Mouse (Mus musculus) CH12.LX (cell line): ENCODE results near the gene Il5ra. TPM values are rescaled to one million over a fixed set of nuclear protein-coding genes. Genes with fewer than 3 reads are reported as not detected.

Experiments
- DNase-seq: peaks from one replicate; pipeline ENCODE4 v3.0.0-alpha.2; 2013; ENCODE audit errors: extremely low read depth
- H3K27ac ChIP-seq: 2 replicates; pipeline ENCODE4 v1.5.1; 2012; ENCODE audit warnings: low read depth, mild to moderate bottlenecking, control low read depth, moderate library complexity; ENCODE audit not compliant: insufficient read depth
- H3K27me3 ChIP-seq: replicated peaks from 2 replicates; pipeline ENCODE3; 2012; ENCODE audit warnings: inconsistent platforms
- H3K36me3 ChIP-seq, 2 experiments: replicated peaks in 1 of 2; 2 replicates each; pipeline versions ENCODE3 to v1.6.1; 2012; ENCODE audit warnings: inconsistent platforms in 1 of 2, low read length in 1 of 2, mild to moderate bottlenecking in 1 of 2, mixed read lengths in 1 of 2, moderate library complexity in 1 of 2; ENCODE audit not compliant: control insufficient read depth in 1 of 2, insufficient read depth in 1 of 2
- H3K4me1 ChIP-seq, 2 experiments: 2 replicates each; pipeline ENCODE4 v1.6.1; 2012; ENCODE audit warnings: inconsistent platforms in 1 of 2, moderate library complexity in 1 of 2; ENCODE audit not compliant: insufficient read depth in 2 of 2, control insufficient read depth in 1 of 2
- H3K4me2 ChIP-seq: 2 replicates; pipeline ENCODE4 v1.6.1; 2012; ENCODE audit warnings: low read depth, mild to moderate bottlenecking, control low read depth; ENCODE audit not compliant: poor library complexity, insufficient read depth, severe bottlenecking
- H3K4me3 ChIP-seq, 3 experiments: fragments of 150-350 bp in 1 of 3; sonication (generic) in 1 of 3; replicated peaks in 1 of 3; 2 replicates each; pipeline versions ENCODE3 to v1.5.1; 2011 to 2012; ENCODE audit warnings: low read depth in 2 of 3, low read length in 2 of 3, mild to moderate bottlenecking in 2 of 3, moderate library complexity in 2 of 3, control low read depth in 1 of 3, improper control_type of control experiment in 1 of 3, inconsistent platforms in 1 of 3, mixed read lengths in 1 of 3; ENCODE audit not compliant: poor library complexity in 1 of 3
- H3K79me2 ChIP-seq: replicated peaks from 2 replicates; pipeline ENCODE4 v1.6.1; 2012; ENCODE audit warnings: mild to moderate bottlenecking, moderate library complexity; ENCODE audit not compliant: control insufficient read depth, poor library complexity, insufficient read depth, severe bottlenecking; ENCODE audit errors: extremely low read depth
- H3K9ac ChIP-seq: 2 replicates; pipeline ENCODE4 v1.6.1; 2012; ENCODE audit warnings: low read depth, mild to moderate bottlenecking, control low read depth, moderate library complexity; ENCODE audit not compliant: insufficient read depth
- H3K9me3 ChIP-seq: replicated peaks from 2 replicates; pipeline ENCODE3; 2012; ENCODE audit warnings: low read length, inconsistent platforms, mixed read lengths
- BHLHE40 ChIP-seq: IDR thresholded peaks from 2 replicates; pipeline ENCODE4 v1.6.1; 2011; ENCODE audit warnings: mild to moderate bottlenecking, low read depth, low read length, improper control_type of control experiment
- CHD1 ChIP-seq: IDR thresholded peaks from 2 replicates; pipeline ENCODE4 v1.6.1; 2012; ENCODE audit warnings: low read depth, low read length, improper control_type of control experiment, inconsistent platforms
- CHD2 ChIP-seq: IDR thresholded peaks from 2 replicates; pipeline ENCODE4 v1.6.1; 2011; ENCODE audit warnings: low read length, improper control_type of control experiment
- CTCF ChIP-seq, 2 experiments: IDR thresholded peaks in 1 of 2; conservative IDR thresholded peaks in 1 of 2; 2 replicates each; pipeline ENCODE4 v1.5.1; 2011 to 2012; ENCODE audit warnings: low read depth in 2 of 2, low read length in 2 of 2, improper control_type of control experiment in 1 of 2, inconsistent platforms in 1 of 2, mild to moderate bottlenecking in 1 of 2, moderate library complexity in 1 of 2
- E2F4 ChIP-seq: IDR thresholded peaks from 2 replicates; pipeline ENCODE4 v1.6.1; 2011; ENCODE audit warnings: low read depth, low read length, improper control_type of control experiment; ENCODE audit not compliant: insufficient replicate concordance
- ELF1 ChIP-seq: IDR thresholded peaks from 2 replicates; pipeline ENCODE4 v1.6.1; 2014; ENCODE audit warnings: low read depth, mild to moderate bottlenecking, inconsistent platforms, low read length, improper control_type of control experiment
- EP300 ChIP-seq: IDR thresholded peaks from 2 replicates; pipeline ENCODE4 v1.6.1; 2011; ENCODE audit warnings: low read length, improper control_type of control experiment
- ETS1 ChIP-seq: conservative IDR thresholded peaks from 2 replicates; pipeline ENCODE4 v1.6.1; 2012; ENCODE audit warnings: low read depth, mild to moderate bottlenecking, inconsistent platforms, low read length, improper control_type of control experiment, moderate library complexity
- GABPA ChIP-seq: IDR thresholded peaks from 2 replicates; pipeline ENCODE4 v1.6.1; 2012; ENCODE audit warnings: low read depth, low read length, improper control_type of control experiment, inconsistent platforms; ENCODE audit not compliant: insufficient replicate concordance
- IRF4 ChIP-seq: IDR thresholded peaks from 2 replicates; pipeline ENCODE4 v1.6.1; 2014; ENCODE audit warnings: low read depth, mild to moderate bottlenecking, inconsistent platforms, low read length, improper control_type of control experiment
- JUN ChIP-seq: IDR thresholded peaks from 2 replicates; pipeline ENCODE4 v1.6.1; 2011; ENCODE audit warnings: low read depth, mild to moderate bottlenecking, low read length, improper control_type of control experiment, moderate library complexity; ENCODE audit not compliant: insufficient read depth
- JUND ChIP-seq: conservative IDR thresholded peaks from 2 replicates; pipeline ENCODE4 v1.6.1; 2011; ENCODE audit warnings: low read depth, low read length, improper control_type of control experiment
- MAFK ChIP-seq: IDR thresholded peaks from 2 replicates; pipeline ENCODE4 v1.6.1; 2011; ENCODE audit warnings: low read length, improper control_type of control experiment; ENCODE audit not compliant: insufficient replicate concordance
- MAZ ChIP-seq: IDR thresholded peaks from 2 replicates; pipeline ENCODE4 v1.6.1; 2012; ENCODE audit warnings: low read depth, mild to moderate bottlenecking, inconsistent platforms, low read length, improper control_type of control experiment, moderate library complexity
- MEF2A ChIP-seq: IDR thresholded peaks from 2 replicates; pipeline ENCODE4 v1.6.1; 2014; ENCODE audit warnings: low read depth, mild to moderate bottlenecking, inconsistent platforms, low read length, improper control_type of control experiment, borderline replicate concordance
- MXI1 ChIP-seq: IDR thresholded peaks from 2 replicates; pipeline ENCODE4 v1.6.1; 2011; ENCODE audit warnings: mild to moderate bottlenecking, low read depth, low read length, improper control_type of control experiment
- MYC ChIP-seq: IDR thresholded peaks from 2 replicates; pipeline ENCODE4 v1.6.1; 2011; ENCODE audit warnings: low read depth, mild to moderate bottlenecking, improper control_type of control experiment, low read length
- NELFE ChIP-seq: IDR thresholded peaks from 2 replicates; pipeline ENCODE4 v1.6.1; 2011; ENCODE audit warnings: low read depth, low read length, improper control_type of control experiment
- POLR2AphosphoS2 ChIP-seq: IDR thresholded peaks from 2 replicates; pipeline ENCODE4 v1.6.1; 2011; ENCODE audit warnings: low read depth, low read length, improper control_type of control experiment
- RAD21 ChIP-seq: IDR thresholded peaks from 2 replicates; pipeline ENCODE4 v1.6.1; 2011; ENCODE audit warnings: low read depth, mild to moderate bottlenecking, low read length, improper control_type of control experiment, moderate library complexity
- RCOR1 ChIP-seq: conservative IDR thresholded peaks from 2 replicates; pipeline ENCODE4 v1.6.1; 2012; ENCODE audit warnings: low read depth, mild to moderate bottlenecking, inconsistent platforms, low read length, improper control_type of control experiment
- SMC3 ChIP-seq: IDR thresholded peaks from 2 replicates; pipeline ENCODE4 v1.6.1; 2011; ENCODE audit warnings: low read depth, low read length, improper control_type of control experiment
- TBP ChIP-seq: conservative IDR thresholded peaks from 2 replicates; pipeline ENCODE4 v1.6.1; 2011; ENCODE audit warnings: low read depth, low read length, improper control_type of control experiment
- TCF12 ChIP-seq: IDR thresholded peaks from 2 replicates; pipeline ENCODE4 v1.6.1; 2014; ENCODE audit warnings: low read depth, mild to moderate bottlenecking, inconsistent platforms, low read length, improper control_type of control experiment
- UBTF ChIP-seq: IDR thresholded peaks from 2 replicates; pipeline ENCODE4 v1.6.1; 2012; ENCODE audit warnings: low read depth, mild to moderate bottlenecking, inconsistent platforms, low read length, improper control_type of control experiment, moderate library complexity
- USF2 ChIP-seq: conservative IDR thresholded peaks from 2 replicates; pipeline ENCODE4 v1.6.1; 2011; ENCODE audit warnings: low read depth, low read length, improper control_type of control experiment
- ZC3H11A ChIP-seq: IDR thresholded peaks from 2 replicates; pipeline ENCODE4 v1.6.1; 2012; ENCODE audit warnings: low read depth, mild to moderate bottlenecking, inconsistent platforms, low read length, improper control_type of control experiment
- ZMIZ1 ChIP-seq: IDR thresholded peaks from 2 replicates; pipeline ENCODE4 v1.6.1; 2012; ENCODE audit warnings: low read depth, mild to moderate bottlenecking, inconsistent platforms, low read length, improper control_type of control experiment
- dilution Hi-C: fragments of 300-500 bp; cut with MboI; formaldehyde crosslinking; loops from 2 replicates; pipeline ENCODE4 v1.14.3; 2020; ENCODE audit warnings: low sequenced_read_pairs; ENCODE audit not compliant: extremely low pct_unique_long_range_greater_than_20kb, extremely low pct_ligation_motif_present
- in situ Hi-C: fragments of 300-500 bp; cut with MboI; formaldehyde crosslinking; loops from 3 replicates; pipeline ENCODE4 v1.14.3; 2019; ENCODE audit warnings: low sequenced_read_pairs, low pct_ligation_motif_present, low pct_unique_long_range_greater_than_20kb, mixed read lengths
- polyA plus RNA-seq: library from polyadenylated mRNA; unstranded; fragments of >175 nt; gene quantifications from 2 replicates; pipeline ENCODE4 v1.2.1, GENCODE M21; 2012; ENCODE audit warnings: low read depth; ENCODE audit not compliant: insufficient read length
- total RNA-seq, 2 experiments: library from RNA; depleted of rRNA; stranded (reverse); fragments of 300-350 nt in 1 of 2; fragments of >200 nt in 1 of 2; gene quantifications; 2 replicates each; pipeline ENCODE4 v1.2.3; 2012 to 2014

Gene Il5ra
- total and polyA plus RNA-seq, 3 experiments, result 65.0 to 119 (median 70.2) TPM

DNA sequence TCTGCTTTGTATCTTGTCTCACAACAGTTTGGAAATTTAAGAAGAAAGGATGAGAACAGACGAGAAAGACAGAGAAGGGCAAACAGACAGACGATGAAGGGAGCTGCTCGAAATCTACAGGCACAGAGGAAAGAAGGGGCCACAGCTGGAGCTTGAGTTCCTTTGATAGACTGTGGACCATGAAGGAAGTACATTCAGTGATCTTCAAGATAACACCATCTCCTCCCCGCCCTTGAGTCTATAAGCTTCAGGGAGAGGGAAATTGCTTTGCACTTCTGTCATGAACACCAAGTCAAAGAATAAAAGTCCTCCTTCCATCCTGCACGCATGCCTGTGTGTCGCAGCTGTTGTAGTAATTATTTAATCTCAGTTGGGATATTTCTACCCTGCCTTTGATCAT, 22.8 kb downstream of the Il5ra start:
- peak overlapping the region in 1 of 3 experiments; percentile 5 for H3K4me3 ChIP-seq

DNA sequence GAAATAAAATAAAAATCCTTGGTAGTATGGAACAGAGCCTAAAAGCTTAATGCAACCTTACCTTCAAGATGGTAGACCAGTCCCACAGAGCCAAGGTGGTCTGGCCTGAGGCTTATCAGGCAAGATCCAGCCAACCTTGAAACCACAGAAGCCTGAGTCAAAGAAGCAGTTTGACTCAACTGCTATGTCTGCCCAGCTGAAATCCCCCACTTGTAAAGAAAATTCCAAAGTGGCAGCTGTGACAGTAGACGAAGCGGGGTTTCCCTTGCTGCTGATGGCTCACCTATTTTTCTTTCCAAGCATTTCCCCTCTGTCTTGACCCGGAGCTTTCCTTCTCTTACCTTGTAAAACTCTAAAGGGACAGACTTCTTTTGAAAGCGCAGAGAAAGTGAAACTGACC, 23.2 kb downstream of the Il5ra start:
- Histone ChIP-seq H3K36me3 (peaks cover 52 to 76% of the 10 kb centered on the region in 2 experiments), H3K27me3 (no peaks in the 10 kb centered on the region), H3K4me1 (peaks cover 13 to 82% of the 10 kb centered on the region in 2 experiments), H3K27ac (peak overlapping the region; percentile 57; the same call in 1 of the 2 replicates), H3K4me2 (peak overlapping the region; percentile 80), H3K9me3 (no peaks in the 10 kb centered on the region), H3K4me3 (peak overlapping the region in 1 of 3 experiments; percentile 5), H3K9ac (peak overlapping the region; percentile 43; the same call in 1 of the 2 replicates), H3K79me2 (peaks cover 2% of the 10 kb centered on the region)
- TF ChIP-seq ZC3H11A (no peak), TBP (0 out of 2 replicates have a peak, but pooled peaks have one; percentile 31), BHLHE40 (peak; percentile 79), EP300 (peak; percentile 97), RAD21 (no peak; the same call in 1 of the 2 replicates), E2F4 (no peak), RCOR1 (peak; percentile 70; the same call in 1 of the 2 replicates), POLR2AphosphoS2 (no peak), CHD1 (no peak), MAFK (peak; percentile 86), CHD2 (peak; percentile 81), GABPA (no peak), JUN (peak; percentile 83), MEF2A (peak; percentile 91), USF2 (no peak), TCF12 (peak; percentile 91), ETS1 (peak; percentile 99), MYC (0 out of 2 replicates have a peak, but pooled peaks have one; percentile 36), JUND (peak; percentile 88), IRF4 (peak; percentile 97)
- DNase-seq, result peak; percentile 86
- in situ Hi-C loops (no loop called here), dilution Hi-C loops (no loop called here)

More for the DNA sequence above, 22.8 kb downstream of the Il5ra start:
- TF ChIP-seq UBTF (no peak), RAD21 (no peak), GABPA (no peak), SMC3 (no peak), TCF12 (no peak), MYC (no peak), CTCF (conservative IDR thresholded peaks at IDR 0.05 in 1 of 2, IDR thresholded peaks at IDR 0.05 in 1 of 2; ENCODE audit: low read depth in 2 of 2, low read length in 2 of 2) (no peak), MAZ (no peak), MXI1 (no peak), ETS1 (no peak), RCOR1 (no peak), ZMIZ1 (no peak), MEF2A (no peak), IRF4 (no peak), EP300 (no peak), ELF1 (no peak), CHD1 (no peak), NELFE (no peak), POLR2AphosphoS2 (no peak)
- peak; percentile 28 for DNase-seq
- Histone ChIP-seq H3K4me2 (peak overlapping the region; percentile 80), H3K36me3 (peaks cover 52 to 76% of the 10 kb centered on the region in 2 experiments), H3K79me2 (peaks cover 2% of the 10 kb centered on the region), H3K27ac (peak overlapping the region; percentile 57; the same call in 1 of the 2 replicates), H3K9me3 (no peaks in the 10 kb centered on the region), H3K9ac (peak overlapping the region; percentile 43), H3K27me3 (no peaks in the 10 kb centered on the region), H3K4me1 (peaks cover 13 to 86% of the 10 kb centered on the region in 2 experiments)
- in situ Hi-C loops (no loop called here), dilution Hi-C loops (no loop called here)
